Mouse (Mus musculus) testis, adult 2 months (tissue): ENCODE measurements around the gene Cog5.

Experiments
- CTCF ChIP-seq: fragments of 200-500 bp; IDR thresholded peaks from 2 replicates; pipeline ENCODE4 v1.5.1; 2012; ENCODE audit warnings: low read depth, mild to moderate bottlenecking, inconsistent platforms, low read length, moderate library complexity; ENCODE audit not compliant: control insufficient read depth, insufficient read depth, insufficient replicate concordance
- POLR2A ChIP-seq: fragments of 200-500 bp; IDR thresholded peaks from 2 replicates; pipeline ENCODE4 v1.6.1; 2012; ENCODE audit warnings: low read depth, mild to moderate bottlenecking, inconsistent platforms, low read length, moderate library complexity; ENCODE audit not compliant: control insufficient read depth

DNA sequence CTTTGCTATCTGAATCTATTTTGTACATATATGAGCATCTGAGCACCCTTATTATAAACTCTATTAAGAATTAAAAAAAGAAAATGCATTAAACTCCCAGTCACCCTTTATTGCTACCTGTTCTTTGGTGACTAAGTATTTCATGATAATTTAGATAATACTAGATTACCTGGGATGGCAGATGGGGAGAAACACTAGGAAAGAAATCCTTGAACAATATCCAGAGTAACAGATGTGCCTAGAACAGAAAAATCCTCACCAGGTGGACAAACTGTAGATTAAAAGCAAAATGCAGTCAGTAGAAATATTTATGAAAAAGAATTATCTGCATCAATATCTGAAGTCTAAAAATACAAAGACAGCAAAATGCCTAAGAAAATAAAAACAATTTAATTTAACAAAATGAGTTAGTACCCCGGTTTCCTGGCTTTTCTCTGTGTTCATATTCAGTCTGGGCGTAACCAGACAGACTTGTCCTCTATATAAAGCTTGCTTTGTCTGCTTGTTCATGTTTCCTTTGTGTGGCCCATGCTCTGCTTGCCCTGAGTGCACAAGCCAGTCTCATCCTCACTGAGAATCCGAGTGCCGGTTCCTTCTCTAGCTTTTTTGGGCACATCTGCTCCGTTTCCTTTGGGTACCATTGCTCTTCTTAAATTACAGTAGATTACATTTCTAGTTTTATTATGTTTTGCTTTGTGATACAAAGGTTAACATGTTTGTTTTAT is 46.1 kb downstream of the Cog5 start:
- TF ChIP-seq CTCF (no peak), POLR2A (no peak)
